Mouse (Mus musculus) liver, embryonic 14.5 days (tissue): Measurements from ENCODE around the gene Tspear.
A peak's percentile ranks its signal among the peaks of the same experiment; 100 is the strongest.

ENCODE experiments used
- CTCF ChIP-seq: IDR thresholded peaks from 2 replicates; pipeline ENCODE4 v1.5.1; 2016; ENCODE audit warnings: antibody characterized with exemption, low read depth, control low read depth
- EP300 ChIP-seq: IDR thresholded peaks from 2 replicates; pipeline ENCODE4 v1.6.1; 2016; ENCODE audit warnings: antibody characterized with exemption, low read depth

DNA sequence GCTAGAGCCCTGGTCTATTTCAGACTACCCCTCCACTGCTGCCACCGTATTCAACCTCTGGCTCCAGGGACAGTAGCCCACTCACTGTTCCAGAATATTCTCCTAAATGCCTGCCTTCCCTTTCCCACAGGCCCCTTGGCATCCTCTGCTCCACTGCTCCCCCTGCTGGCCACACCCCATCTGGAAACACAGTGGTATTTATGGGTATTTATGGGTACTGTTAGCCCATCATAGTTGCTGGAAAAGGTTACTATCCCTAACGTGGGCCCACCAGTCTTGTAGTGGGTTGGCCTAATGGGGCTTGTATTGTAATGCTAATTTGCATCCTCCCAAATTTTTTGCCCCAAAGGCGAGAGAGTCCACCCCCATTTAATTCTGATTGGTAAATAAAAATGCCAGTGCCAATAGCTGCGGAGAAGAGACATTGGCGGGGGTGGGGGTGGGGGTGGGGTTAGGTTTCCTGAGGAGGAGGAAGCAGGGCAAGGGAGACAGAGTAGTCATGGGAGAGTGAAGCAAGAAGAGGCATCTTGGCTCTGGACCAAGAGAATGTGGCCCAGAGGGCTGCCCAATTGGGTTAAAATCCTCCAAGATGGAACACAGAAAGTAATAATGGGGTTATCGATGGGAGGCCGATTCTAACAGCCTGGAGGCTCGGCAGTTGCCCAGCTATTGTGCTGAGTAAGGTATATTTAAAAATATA is 230.4 kb downstream of the Tspear start:
- TF ChIP-seq EP300 (no peak), CTCF (peak; percentile 90)
